Comparison of ENCODE assay signal across 21 mouse cellular contexts in the genomic region with DNA sequence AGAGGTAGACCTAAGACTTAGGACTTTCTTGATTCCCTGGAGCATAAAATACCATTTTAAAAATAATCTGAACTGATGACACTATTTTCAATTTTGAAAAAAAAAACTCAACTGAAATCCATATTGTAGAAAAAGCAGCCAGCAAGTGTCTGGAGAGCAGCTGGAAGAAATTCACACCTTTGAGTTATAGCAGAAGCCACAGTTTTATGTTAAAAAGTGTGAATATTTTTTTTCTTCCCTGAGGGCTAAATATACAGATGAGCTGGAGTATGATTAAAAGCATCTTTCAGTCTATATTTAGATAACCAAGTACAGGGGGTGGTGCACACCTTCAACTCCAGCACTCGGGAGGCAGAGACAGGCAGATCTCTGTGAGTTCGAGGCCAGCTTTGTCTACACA. TPM values are rescaled to one million over a fixed set of nuclear protein-coding genes. Genes with fewer than 3 reads are reported as not detected.
DNase-seq lines count a peak whose midpoint lies in the region; ATAC-seq and TF ChIP-seq lines count a peak whose summit lies in the region.
"Had no signal": no experiment of that assay in that cellular context is flagged by ENCODE, and none has a peak within 500 bp of the region (broad histone marks: within the 10 kb centered on the region; RNA-seq: fewer than 3 reads in every experiment).

No protein-coding gene starts in this region.

- no peaks in the 10 kb centered on the region for H3K4me1 ChIP-seq in forebrain, embryonic 16.5 days (replicated peaks; ENCODE audit: control insufficient read depth, insufficient read depth, low read length)
- H3K4me1 ChIP-seq in forebrain, embryonic 10.5 days = no peaks in the 10 kb centered on the region
- 0 out of 2 replicates have a peak, but pooled peaks cover 5% of the 10 kb centered on the region for H3K4me1 ChIP-seq in lung, embryonic 16.5 days (replicated peaks; ENCODE audit: control insufficient read depth, insufficient read depth, low read length)
- H3K4me1 ChIP-seq in liver, embryonic 11.5 days (replicated peaks; ENCODE audit: control insufficient read depth, insufficient read depth, low read length) = no peaks in the 10 kb centered on the region
- H3K4me1 ChIP-seq: embryonic facial prominence, embryonic 12.5 days; hindbrain, embryonic 13.5 days had no signal

- no peak overlapping the region for H3K4me3 ChIP-seq in forebrain, embryonic 16.5 days (replicated peaks; ENCODE audit: low read length)
- H3K4me3 ChIP-seq in forebrain, embryonic 10.5 days = no peak overlapping the region
- no peak overlapping the region for H3K4me3 ChIP-seq in lung, embryonic 16.5 days (ENCODE audit: low read length)
- H3K4me3 ChIP-seq in liver, embryonic 11.5 days (ENCODE audit: low read depth, low read length) = no peak overlapping the region
- H3K4me3 ChIP-seq: embryonic facial prominence, embryonic 12.5 days; heart, adult 2 months; heart, embryonic 15.5 days; hindbrain, embryonic 13.5 days had no signal

- H3K36me3 ChIP-seq in forebrain, embryonic 16.5 days (ENCODE audit: control insufficient read depth, insufficient read depth) = no peaks in the 10 kb centered on the region
- no peaks in the 10 kb centered on the region for H3K36me3 ChIP-seq in forebrain, embryonic 10.5 days (replicated peaks)
- no peaks in the 10 kb centered on the region for H3K36me3 ChIP-seq in lung, embryonic 16.5 days (ENCODE audit: control insufficient read depth, insufficient read depth, low read length)
- no peaks in the 10 kb centered on the region for H3K36me3 ChIP-seq in liver, embryonic 11.5 days (ENCODE audit: control insufficient read depth, insufficient read depth, low read length)
- H3K36me3 ChIP-seq: embryonic facial prominence, embryonic 12.5 days; heart, embryonic 15.5 days; hindbrain, embryonic 13.5 days had no signal

- TF ChIP-seq POLR2A in brain, embryonic 14.5 days (IDR thresholded peaks at IDR 0.05; ENCODE audit: borderline replicate concordance, extremely low read depth, insufficient read depth, insufficient read length, poor library complexity, severe bottlenecking) = no peak

- H3K4me2 ChIP-seq in forebrain, embryonic 16.5 days (ENCODE audit: low read length) = no peak overlapping the region
- H3K4me2 ChIP-seq in lung, embryonic 16.5 days (ENCODE audit: low read depth, low read length) = no peak overlapping the region
- no peak overlapping the region for H3K4me2 ChIP-seq in liver, embryonic 11.5 days
- H3K4me2 ChIP-seq: embryonic facial prominence, embryonic 12.5 days; heart, embryonic 11.5 days; heart, embryonic 15.5 days; hindbrain, embryonic 13.5 days had no signal

- H3K9me3 ChIP-seq in forebrain, embryonic 16.5 days (ENCODE audit: control insufficient read depth, low read length) = no peaks in the 10 kb centered on the region
- peaks cover 3% of the 10 kb centered on the region; the same call in 1 of the 2 replicates for H3K9me3 ChIP-seq in forebrain, embryonic 10.5 days
- H3K9me3 ChIP-seq in lung, embryonic 16.5 days (ENCODE audit: control insufficient read depth, low read length) = no peaks in the 10 kb centered on the region
- H3K9me3 ChIP-seq in liver, embryonic 11.5 days (ENCODE audit: control insufficient read depth, low read length) = no peaks in the 10 kb centered on the region
- H3K9me3 ChIP-seq: embryonic facial prominence, embryonic 12.5 days; heart, embryonic 15.5 days; hindbrain, embryonic 13.5 days had no signal

- TF ChIP-seq CTCF in brain, embryonic 14.5 days (IDR thresholded peaks at IDR 0.05; ENCODE audit: borderline replicate concordance, extremely low read depth, insufficient read depth, insufficient read length) = no peak

- no peak overlapping the region for H3K9ac ChIP-seq in forebrain, embryonic 16.5 days (replicated peaks; ENCODE audit: low read depth, low read length)
- no peak overlapping the region for H3K9ac ChIP-seq in lung, embryonic 16.5 days (ENCODE audit: low read length)
- no peak overlapping the region for H3K9ac ChIP-seq in liver, embryonic 11.5 days (ENCODE audit: low read depth, low read length)
- H3K9ac ChIP-seq: embryonic facial prominence, embryonic 12.5 days; heart, embryonic 15.5 days; hindbrain, embryonic 13.5 days had no signal

- no peak for DNase-seq in forebrain, embryonic 10.5 days (ENCODE audit: extremely low spot score, low spot score)
- DNase-seq in lung, adult 18-20 months = no peak
- DNase-seq in brain, embryonic 14.5 days (ENCODE audit: low read depth) = peak; percentile 36
- no peak for DNase-seq in liver, embryonic 11.5 days (ENCODE audit: low spot score)
- DNase-seq: adrenal gland, adult 2 months; adrenal gland, postnatal 25 days; cerebellum, adult 11 months; cerebellum, adult 8-10 months; cerebellum, postnatal 14 days; embryo, embryonic 11 days; gastrocnemius, postnatal 14 days; heart, adult 2 months; heart, postnatal 14 days; kidney, adult 11 months had no signal

- WGBS in forebrain, embryonic 16.5 days = 76% methylated on average over 2 of the region's 2 CpGs
- 92% methylated on average over 2 of the region's 2 CpGs for WGBS in forebrain, embryonic 10.5 days
- WGBS in lung, embryonic 16.5 days = 85% methylated on average over 2 of the region's 2 CpGs
- WGBS in liver, embryonic 11.5 days = 85% methylated on average over 2 of the region's 2 CpGs

- peak overlapping the region; percentile 44; the same call in 1 of the 2 replicates for H3K27ac ChIP-seq in forebrain, embryonic 16.5 days (ENCODE audit: low read length)
- no peak overlapping the region for H3K27ac ChIP-seq in forebrain, embryonic 10.5 days
- H3K27ac ChIP-seq in lung, embryonic 16.5 days (ENCODE audit: low read length) = 0 out of 2 replicates have a peak overlapping the region, but pooled peaks have one; percentile 7
- H3K27ac ChIP-seq in liver, embryonic 11.5 days (ENCODE audit: low read depth, low read length) = no peak overlapping the region
- H3K27ac ChIP-seq: embryonic facial prominence, embryonic 12.5 days; heart, adult 2 months; heart, embryonic 15.5 days; hindbrain, embryonic 13.5 days; hindbrain, postnatal 0 days had no signal

- ATAC-seq in forebrain, embryonic 16.5 days = no peak
- ATAC-seq in lung, embryonic 16.5 days (ENCODE audit: low read depth) = no peak
- ATAC-seq in liver, embryonic 11.5 days (replicated peaks; ENCODE audit: low FRiP score) = no peak
- ATAC-seq: hindbrain, postnatal 0 days had no signal

- no peaks in the 10 kb centered on the region for H3K27me3 ChIP-seq in forebrain, embryonic 16.5 days (replicated peaks; ENCODE audit: control insufficient read depth, insufficient read depth, low read length)
- no peaks in the 10 kb centered on the region for H3K27me3 ChIP-seq in forebrain, embryonic 10.5 days (ENCODE audit: poor library complexity, severe bottlenecking)
- H3K27me3 ChIP-seq in lung, embryonic 16.5 days (ENCODE audit: control insufficient read depth, insufficient read depth, low read depth, low read length) = no peaks in the 10 kb centered on the region
- no peaks in the 10 kb centered on the region for H3K27me3 ChIP-seq in liver, embryonic 11.5 days (replicated peaks; ENCODE audit: control insufficient read depth, insufficient read depth, low read length)
- H3K27me3 ChIP-seq: embryonic facial prominence, embryonic 12.5 days; heart, embryonic 15.5 days; hindbrain, embryonic 13.5 days had no signal

RNA-seq across cellular contexts. Expression of gene Dip2b, which starts 8.6 kb away (rescaled TPM):
- 19.2 and 21.1 TPM in 2 replicates for polyA plus RNA-seq in forebrain, embryonic 16.5 days (2015; fragmentation: Nextera tagmentation; extraction: Ambion mirVana)
- polyA plus RNA-seq in forebrain, embryonic 10.5 days (2016; fragmentation: Nextera tagmentation; extraction: Ambion mirVana) = 15.2 and 17.4 TPM in 2 replicates
- 9.6 and 10.4 TPM in 2 replicates for polyA plus RNA-seq in lung, embryonic 16.5 days (2015; fragmentation: Nextera tagmentation; extraction: Ambion mirVana)
- polyA plus RNA-seq in brain, embryonic 14.5 days (2012; rRNA removed) = 25.5 and 33.7 TPM in 2 replicates
- polyA plus RNA-seq in liver, embryonic 11.5 days (2014; fragmentation: Nextera tagmentation; extraction: Ambion mirVana) = 10.0 and 10.4 TPM in 2 replicates

Comparison
In these comparisons a context has a peak if more than half of its experiments do, and no peak if none do; other contexts are left out.
1. H3K27ac ChIP-seq: peak in forebrain, embryonic 16.5 days (single experiment) and lung, embryonic 16.5 days (single experiment); none in forebrain, embryonic 10.5 days (single experiment) and liver, embryonic 11.5 days (single experiment).